Mouse (Mus musculus) testis, adult 2 months (tissue): ENCODE results near the gene Thop1.

ENCODE experiments used
- CTCF ChIP-seq: fragments of 200-500 bp; IDR thresholded peaks from 2 replicates; pipeline ENCODE4 v1.5.1; 2012; ENCODE audit warnings: low read depth, mild to moderate bottlenecking, inconsistent platforms, low read length, moderate library complexity; ENCODE audit not compliant: control insufficient read depth, insufficient read depth, insufficient replicate concordance
- POLR2A ChIP-seq: fragments of 200-500 bp; IDR thresholded peaks from 2 replicates; pipeline ENCODE4 v1.6.1; 2012; ENCODE audit warnings: low read depth, mild to moderate bottlenecking, inconsistent platforms, low read length, moderate library complexity; ENCODE audit not compliant: control insufficient read depth

DNA sequence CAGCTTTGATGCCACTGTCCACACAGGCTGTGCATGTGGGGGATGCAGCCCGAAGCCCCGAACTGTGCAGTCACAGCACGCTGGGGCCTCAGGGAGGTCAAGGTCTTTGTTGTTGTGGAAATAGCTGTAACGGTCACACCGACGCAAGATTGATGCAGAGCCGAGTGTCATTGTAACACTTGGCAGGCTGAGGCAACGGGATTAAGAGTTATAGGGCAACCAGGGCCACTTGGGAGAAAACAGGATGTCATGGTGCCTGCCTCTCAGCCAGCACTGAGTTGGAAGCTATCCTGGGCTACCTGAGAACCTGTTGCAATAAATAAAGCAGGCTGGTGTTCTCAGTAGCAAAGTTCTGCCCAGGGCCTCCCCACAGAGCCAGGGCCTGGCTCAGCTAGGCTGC, 5.9 kb downstream of the Thop1 start:
- TF ChIP-seq CTCF (no peak), POLR2A (no peak)
